Mouse (Mus musculus) c-Kit-positive CD71-negative TER-119-negative erythroid progenitor cells, embryonic 14.5 days (primary cell): ENCODE results near the gene Fxyd2.

ENCODE experiments used
- DNase-seq: peaks from one replicate; pipeline ENCODE4 v3.0.0-alpha.2; 2013; ENCODE audit warnings: low read depth

Fxyd2 gene

GRCm38 (mm10) chr9:45429392-45429791 is 29.9 kb downstream of the Fxyd2 start:
- no peak for DNase-seq

- DNase-seq = no peak
Observed at GRCm38 (mm10) chr9:45429951-45430697, 30.7 kb downstream of the Fxyd2 start.

DNA sequence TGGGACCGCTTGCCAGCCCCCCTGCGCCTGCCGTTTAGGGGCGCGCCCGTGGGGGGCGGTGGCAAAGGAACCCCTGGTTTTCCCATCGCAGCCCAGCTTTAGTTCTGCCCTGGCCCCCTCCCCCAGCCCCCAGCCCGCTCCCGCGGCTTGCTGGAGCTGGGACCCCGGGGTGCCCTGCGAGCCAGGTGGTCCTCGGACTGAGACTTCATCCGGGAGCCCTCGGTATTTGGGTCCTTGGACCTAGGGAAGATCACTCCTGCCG is 31.2 kb downstream of the Fxyd2 start:
- DNase-seq = no peak

DNA sequence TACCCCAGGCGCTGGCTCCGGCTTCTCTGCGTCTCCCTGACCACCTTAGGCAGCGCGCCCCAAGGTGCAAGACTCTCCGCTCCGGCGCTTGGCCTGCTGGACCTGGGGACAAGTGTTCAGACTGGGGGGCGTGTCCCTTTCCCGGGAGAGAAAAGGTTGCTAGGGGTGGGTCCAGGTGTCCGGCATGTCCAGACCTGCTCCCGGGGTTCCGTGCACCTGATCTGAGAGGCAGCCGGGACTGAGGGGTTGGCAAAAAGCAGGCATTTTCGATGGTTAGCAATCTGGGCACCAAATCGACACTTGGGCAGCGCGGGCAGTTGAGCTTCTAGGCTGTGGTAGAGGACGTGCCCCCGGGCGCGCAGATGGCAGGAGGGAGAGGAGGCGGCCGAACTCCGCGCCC is 31.7 kb downstream of the Fxyd2 start:
- no peak for DNase-seq

DNA sequence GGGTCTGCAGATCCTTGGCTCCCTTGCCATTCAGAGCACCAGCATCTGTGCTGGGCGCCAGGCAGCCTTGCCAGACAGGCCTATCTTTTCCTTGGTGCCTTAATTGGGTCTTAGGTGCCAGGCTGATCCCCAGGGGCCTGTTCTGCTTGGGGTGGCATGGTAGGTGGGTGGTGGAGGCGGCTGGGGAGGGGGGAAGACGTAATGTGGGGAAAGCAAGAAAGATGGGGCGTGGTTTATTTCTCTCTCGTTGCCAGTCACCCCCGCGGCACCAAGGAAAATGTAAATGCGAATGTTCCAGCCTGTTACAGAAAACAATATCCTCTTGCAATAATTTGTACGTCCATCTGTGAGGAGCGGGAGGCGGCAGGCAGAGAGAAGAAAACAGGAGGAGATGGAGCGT is 33.2 kb downstream of the Fxyd2 start:
- DNase-seq = no peak

GRCm38 (mm10) chr9:45433119-45433518 is 33.6 kb downstream of the Fxyd2 start:
- DNase-seq = no peak

GRCm38 (mm10) chr9:45434171-45434570 is 34.7 kb downstream of the Fxyd2 start:
- DNase-seq = no peak

DNA sequence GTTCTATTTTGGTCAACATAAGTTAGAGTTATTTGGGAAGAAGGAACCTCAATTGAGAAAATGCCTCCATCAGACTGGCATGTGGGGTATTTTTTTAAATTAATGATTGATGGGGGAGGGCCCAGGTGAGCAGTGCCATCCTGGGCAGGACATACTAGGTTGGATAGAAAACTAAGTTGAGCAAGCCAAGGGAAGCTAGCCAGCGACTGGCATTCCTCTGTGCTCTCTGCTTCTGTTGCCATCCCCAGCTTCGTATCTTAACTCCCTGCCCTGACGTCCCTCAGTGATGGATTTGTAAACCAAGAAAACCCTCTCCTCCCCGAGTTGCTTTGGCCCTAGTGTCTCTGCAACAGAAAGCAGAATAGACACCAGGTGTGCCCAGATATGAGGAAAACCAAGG is 39.6 kb downstream of the Fxyd2 start:
- DNase-seq = no peak

DNA sequence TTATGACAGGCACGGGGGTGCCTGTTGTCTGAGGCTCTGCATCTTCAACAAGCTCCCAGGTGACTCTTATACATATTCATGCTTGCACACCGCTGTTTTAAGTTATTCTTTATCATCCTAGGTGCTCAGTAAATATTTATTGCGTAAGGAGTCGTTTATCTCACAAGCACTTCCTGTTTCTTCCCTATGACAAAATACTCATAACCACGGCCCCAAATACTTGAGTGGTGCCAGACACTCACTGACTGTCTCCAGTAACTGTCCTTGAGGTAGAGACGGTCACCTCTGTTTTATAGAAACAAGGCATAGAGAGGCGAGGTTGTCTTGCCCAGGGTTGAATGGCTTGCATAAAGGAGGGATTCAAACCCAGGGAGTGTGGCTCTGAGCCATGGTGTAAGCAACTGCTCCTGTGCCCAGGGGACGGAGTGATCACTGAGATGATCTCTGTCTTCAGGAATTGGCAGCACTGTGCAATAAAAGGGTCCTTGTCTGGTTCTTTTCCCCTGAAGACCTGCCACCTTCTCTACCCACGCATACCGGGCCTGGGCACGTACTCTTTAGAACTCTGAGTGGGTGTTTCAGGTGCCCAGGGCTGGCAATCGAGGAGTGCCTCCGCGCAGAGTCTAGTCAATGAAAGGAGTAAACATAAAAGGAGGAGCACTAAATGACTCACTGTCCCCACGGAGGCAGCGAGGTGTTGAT is 40.8 kb downstream of the Fxyd2 start:
- DNase-seq = no peak

DNA sequence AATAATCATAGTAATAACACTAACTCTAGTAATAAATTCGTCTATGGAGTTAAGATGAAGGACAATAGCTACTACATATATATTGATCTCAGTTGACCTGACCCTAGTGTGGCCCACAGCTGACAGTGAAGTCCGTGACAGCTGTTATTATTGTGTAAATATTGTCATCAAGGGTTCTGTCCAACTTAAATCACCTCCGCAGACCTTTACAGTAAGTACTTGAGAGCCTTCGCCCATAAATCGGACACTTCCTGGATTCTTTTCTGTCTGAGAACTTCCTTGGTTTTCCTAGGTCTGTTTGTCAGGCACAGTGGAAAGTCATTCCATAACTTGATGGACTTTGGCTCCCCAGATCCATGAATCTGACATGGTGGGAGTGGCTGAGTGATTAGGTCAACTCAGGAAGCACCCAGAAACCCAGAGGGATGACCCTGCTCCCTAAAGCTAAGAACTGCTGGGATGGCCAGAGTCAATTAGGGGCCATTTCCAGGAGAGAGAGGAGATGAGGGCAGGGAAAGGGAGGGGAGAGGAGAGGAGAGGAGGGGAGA is 44.9 kb downstream of the Fxyd2 start:
- no peak for DNase-seq

GRCm38 (mm10) chr9:45449658-45450057 is 50.2 kb downstream of the Fxyd2 start:
- no peak for DNase-seq

GRCm38 (mm10) chr9:45451346-45451745 is 51.9 kb downstream of the Fxyd2 start:
- DNase-seq = no peak

DNA sequence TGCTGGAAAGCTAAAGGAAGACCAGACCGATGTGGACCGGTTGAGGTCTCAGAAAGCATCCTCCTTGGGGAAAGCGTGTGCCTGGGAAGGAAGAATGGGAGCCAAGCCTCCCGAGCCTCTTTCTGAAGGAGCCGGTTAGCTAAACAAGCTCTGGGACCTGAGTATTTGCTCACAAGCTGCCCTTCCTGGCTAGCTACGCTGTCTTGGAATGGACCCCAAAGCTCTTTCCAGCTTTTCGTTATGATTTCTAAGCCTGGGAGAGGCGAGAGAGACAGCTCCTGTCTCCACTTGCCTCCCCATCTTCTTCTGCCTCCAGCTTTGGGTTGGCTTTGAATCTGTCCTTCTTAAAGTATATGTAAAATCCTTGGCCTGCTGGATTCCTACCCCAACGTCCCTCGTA is 54.6 kb downstream of the Fxyd2 start:
- DNase-seq = no peak

DNA sequence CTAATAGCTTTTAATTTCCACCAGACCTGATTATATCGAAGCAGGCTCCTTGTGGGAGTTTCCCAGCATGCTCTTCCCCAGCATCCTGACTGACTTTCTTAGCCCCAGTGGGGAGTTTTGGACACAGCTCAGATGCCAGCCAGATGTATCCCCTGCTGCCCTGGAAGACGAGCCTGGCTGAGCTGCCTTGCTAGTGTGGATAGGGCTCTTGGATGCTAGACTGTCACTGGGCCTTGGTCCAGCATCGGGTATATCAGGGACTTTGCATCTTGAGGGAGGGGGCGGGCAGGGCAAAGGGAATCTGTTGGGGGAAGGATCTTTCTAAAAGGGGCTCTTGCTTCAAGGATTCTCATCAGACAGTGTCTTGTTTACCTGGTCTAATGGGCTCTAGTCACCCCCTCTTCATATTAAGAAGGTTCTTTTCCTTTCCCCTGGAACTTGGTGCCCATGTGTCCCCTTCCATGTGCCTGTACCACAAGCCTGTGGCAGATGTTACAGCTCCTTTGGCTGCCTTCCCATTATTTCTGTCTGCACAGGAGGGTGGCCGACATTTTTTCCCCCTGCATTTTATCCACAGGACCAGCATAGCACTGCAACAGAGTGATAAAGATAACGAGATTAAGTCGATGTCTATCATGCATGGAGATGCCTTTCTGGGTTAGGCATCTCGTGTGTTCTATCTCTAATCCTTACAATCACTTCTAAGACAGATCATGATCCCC is 55.6 kb downstream of the Fxyd2 start:
- DNase-seq = no peak

DNA sequence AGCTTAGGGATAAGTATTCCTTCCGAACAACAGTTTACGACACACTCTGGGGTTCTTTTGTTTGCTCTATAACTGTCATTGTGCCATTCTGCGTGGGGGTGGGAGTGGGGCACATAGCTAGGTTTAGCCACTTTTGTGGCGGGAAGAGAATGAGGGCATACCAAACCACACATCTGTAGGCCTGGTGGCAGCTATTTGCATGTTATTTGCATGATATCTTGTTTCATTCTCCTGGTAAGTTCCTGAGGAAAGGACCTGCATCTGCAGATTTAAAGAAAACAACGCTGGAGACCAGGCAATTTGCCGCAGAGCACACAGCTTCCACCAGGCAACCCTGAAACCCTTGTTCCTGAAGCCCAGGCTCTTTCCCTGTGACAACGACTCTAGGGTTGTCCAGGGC is 57.7 kb downstream of the Fxyd2 start:
- no peak for DNase-seq

GRCm38 (mm10) chr9:45458363-45458762 is 58.9 kb downstream of the Fxyd2 start:
- DNase-seq = no peak
